Mouse (Mus musculus) neutrophil, adult 5-6 weeks (primary cell): ENCODE results near the gene Ogfrl1. TPM values are rescaled to one million over a fixed set of nuclear protein-coding genes. Genes with fewer than 3 reads are reported as not detected.
"Not testable (repeated sequence)": the region's sequence is repeated elsewhere in the genome, so short reads cannot be mapped to it uniquely, and the experiment has no call there.

Source experiments
- ATAC-seq: fragments of 151-379, 151-347 bp; 2 replicates; pipeline ENCODE4 v1.8.0; 2017; ENCODE audit warnings: mild to moderate bottlenecking, moderate TSS enrichment; ENCODE audit not compliant: insufficient number of reproducible peaks, poor library complexity, low FRiP score, severe bottlenecking; ENCODE audit errors: extremely low read depth
- total RNA-seq: library from RNA; stranded (forward); fragments of 200-1000 nt; gene quantifications from 2 replicates; pipeline ENCODE4 v1.2.3, GENCODE M21; 2017

The Ogfrl1 gene
- 97.8 and 100 TPM in 2 replicates for total RNA-seq

GRCm38 (mm10) chr1:23397623-23398022, at the start of gene Ogfrl1:
Gene Ogfrl1, minus strand, starts transcription at chr1:23397772.
- peak; percentile 36; the same call in 1 of the 2 replicates for ATAC-seq

GRCm38 (mm10) chr1:23445736-23446424, 48.3 kb upstream of the Ogfrl1 start:
- ATAC-seq: no peak

GRCm38 (mm10) chr1:23433612-23434011, 36.0 kb upstream of the Ogfrl1 start:
- ATAC-seq: peak; percentile 99

GRCm38 (mm10) chr1:23426447-23426846, 28.9 kb upstream of the Ogfrl1 start:
- ATAC-seq: no peak

GRCm38 (mm10) chr1:23418941-23419340, 21.4 kb upstream of the Ogfrl1 start:
- ATAC-seq: no peak

- no peak for ATAC-seq
These were observed 20.5 kb upstream of the Ogfrl1 start for GRCm38 (mm10) chr1:23418059-23418458.

GRCm38 (mm10) chr1:23417562-23417961, 20.0 kb upstream of the Ogfrl1 start:
- ATAC-seq: no peak

GRCm38 (mm10) chr1:23411533-23411932, 14.0 kb upstream of the Ogfrl1 start:
- ATAC-seq: no peak

- ATAC-seq: no peak
These were observed 12.4 kb upstream of the Ogfrl1 start for GRCm38 (mm10) chr1:23409960-23410359.

GRCm38 (mm10) chr1:23402401-23402800, 4.8 kb upstream of the Ogfrl1 start:
- ATAC-seq: no peak

GRCm38 (mm10) chr1:23399552-23399951, 2.0 kb upstream of the Ogfrl1 start:
- ATAC-seq: peak; percentile 71; the same call in 1 of the 2 replicates

GRCm38 (mm10) chr1:23394356-23394755, 3.2 kb downstream of the Ogfrl1 start:
- ATAC-seq: not testable (repeated sequence)

GRCm38 (mm10) chr1:23391744-23392143, 5.8 kb downstream of the Ogfrl1 start:
- ATAC-seq: no peak

- no peak for ATAC-seq
These were observed 13.2 kb downstream of the Ogfrl1 start for GRCm38 (mm10) chr1:23384326-23384725.

- ATAC-seq: peak; percentile 93
These were observed 14.5 kb downstream of the Ogfrl1 start for GRCm38 (mm10) chr1:23382806-23383653.

GRCm38 (mm10) chr1:23382461-23382805, 15.1 kb downstream of the Ogfrl1 start:
- no peak for ATAC-seq

- no peak for ATAC-seq
These were observed 15.5 kb downstream of the Ogfrl1 start for GRCm38 (mm10) chr1:23382037-23382436.

GRCm38 (mm10) chr1:23379911-23380740, 17.4 kb downstream of the Ogfrl1 start:
- ATAC-seq: peak; percentile 52

- ATAC-seq: no peak
These were observed 18.3 kb downstream of the Ogfrl1 start for GRCm38 (mm10) chr1:23379321-23379720.
